Mouse (Mus musculus): ENCODE measurements around the gene Wfdc21.

DNA sequence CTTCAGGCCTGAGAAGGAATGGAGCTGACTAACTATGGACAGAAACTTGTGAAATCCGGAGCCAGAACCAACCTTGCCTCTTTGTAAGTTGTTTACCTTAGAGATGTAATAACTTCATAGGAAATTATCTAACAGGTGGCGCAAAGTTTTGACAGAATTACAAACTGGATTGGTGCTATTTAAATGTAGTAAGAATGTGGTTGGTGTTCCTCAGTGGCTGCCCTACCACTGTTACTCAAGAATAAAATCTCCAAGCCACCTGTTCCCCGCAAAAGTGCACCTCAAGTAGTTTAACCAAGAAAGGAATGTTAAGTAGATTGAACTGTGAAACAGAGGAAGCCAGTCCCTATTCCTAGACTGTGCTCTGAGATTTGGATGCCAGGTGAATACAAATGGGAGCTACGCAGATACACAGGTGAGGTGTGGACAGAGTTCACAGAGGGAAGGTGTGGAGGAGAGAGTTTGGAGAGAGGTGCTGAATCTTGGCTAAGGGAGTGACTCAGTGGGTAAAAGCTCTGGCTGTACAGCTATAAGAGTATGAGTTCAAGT, 6.2 kb upstream of the Wfdc21 start:
- TF ChIP-seq CTCF (conservative IDR thresholded peaks at IDR 0.05; ENCODE audit: low read length): no peak
- no peak for TF ChIP-seq POU5F1 (IDR thresholded peaks at IDR 0.05; ENCODE audit: borderline replicate concordance, low read length)

All from E14TG2a.4 (cell line).